Mouse (Mus musculus) MEL-GATA-1-ER (cell line): ENCODE results near the gene Elmo1.
A peak's percentile ranks its signal among the peaks of the same experiment; 100 is the strongest.

Source experiments
- DNase-seq: peaks from one replicate; pipeline ENCODE4 v3.0.0-alpha.2; 2012; ENCODE audit warnings: low read depth; ENCODE audit errors: extremely low read depth

The Elmo1 gene

GRCm38 (mm10) chr13:20257562-20258525 is 167.4 kb downstream of the Elmo1 start:
- no peak for DNase-seq

GRCm38 (mm10) chr13:20263173-20263572 is 172.8 kb downstream of the Elmo1 start:
- no peak for DNase-seq

GRCm38 (mm10) chr13:20270148-20270547 is 179.8 kb downstream of the Elmo1 start:
- no peak for DNase-seq

- no peak for DNase-seq
Observed at GRCm38 (mm10) chr13:20271799-20272198, 181.4 kb downstream of the Elmo1 start.

- DNase-seq, result no peak
Observed at GRCm38 (mm10) chr13:20272562-20272961, 182.2 kb downstream of the Elmo1 start.

- no peak for DNase-seq
Observed at GRCm38 (mm10) chr13:20279889-20280288, 189.5 kb downstream of the Elmo1 start.

- DNase-seq, result no peak
Observed at GRCm38 (mm10) chr13:20283891-20284290, 193.5 kb downstream of the Elmo1 start.

- no peak for DNase-seq
Observed at GRCm38 (mm10) chr13:20286680-20287079, 196.3 kb downstream of the Elmo1 start.

- DNase-seq, result no peak
Observed at GRCm38 (mm10) chr13:20288393-20288792, 198.0 kb downstream of the Elmo1 start.

GRCm38 (mm10) chr13:20290412-20290811 is 200.0 kb downstream of the Elmo1 start:
- no peak for DNase-seq

- DNase-seq, result no peak
Observed at GRCm38 (mm10) chr13:20292348-20292747, 202.0 kb downstream of the Elmo1 start.

- no peak for DNase-seq
Observed at GRCm38 (mm10) chr13:20295278-20295970, 205.0 kb downstream of the Elmo1 start.

GRCm38 (mm10) chr13:20297841-20298240 is 207.4 kb downstream of the Elmo1 start:
- DNase-seq, result peak; percentile 24

GRCm38 (mm10) chr13:20299424-20299823 is 209.0 kb downstream of the Elmo1 start:
- DNase-seq, result no peak

- no peak for DNase-seq
Observed at GRCm38 (mm10) chr13:20300052-20300564, 209.7 kb downstream of the Elmo1 start.

GRCm38 (mm10) chr13:20300626-20301025 is 210.2 kb downstream of the Elmo1 start:
- DNase-seq, result no peak

GRCm38 (mm10) chr13:20301760-20302159 is 211.4 kb downstream of the Elmo1 start:
- no peak for DNase-seq

- DNase-seq, result no peak
Observed at GRCm38 (mm10) chr13:20305621-20306020, 215.2 kb downstream of the Elmo1 start.

GRCm38 (mm10) chr13:20306180-20307177 is 216.1 kb downstream of the Elmo1 start:
- DNase-seq, result no peak

- no peak for DNase-seq
Observed at GRCm38 (mm10) chr13:20307381-20307780, 217.0 kb downstream of the Elmo1 start.

- DNase-seq, result peak; percentile 37
Observed at GRCm38 (mm10) chr13:20311612-20312011, 221.2 kb downstream of the Elmo1 start.
